Mouse (Mus musculus) cortical plate, adult 2 months (tissue): ENCODE data around the gene Fam98c. TPM values are rescaled to one million over a fixed set of nuclear protein-coding genes. Genes with fewer than 3 reads are reported as not detected.
"Not testable (repeated sequence)": the region's sequence is repeated elsewhere in the genome, so short reads cannot be mapped to it uniquely, and the experiment has no call there.

Experiments
- H3K27ac ChIP-seq: fragments of 200-500 bp; 2 replicates; pipeline ENCODE4 v1.5.1; 2012; ENCODE audit warnings: low read length, control low read depth, inconsistent platforms; ENCODE audit not compliant: insufficient read depth
- H3K4me1 ChIP-seq: fragments of 200-500 bp; 2 replicates; pipeline ENCODE4 v1.6.1; 2011; ENCODE audit warnings: low read length; ENCODE audit not compliant: control insufficient read depth, insufficient read depth
- H3K4me3 ChIP-seq: fragments of 200-500 bp; 2 replicates; pipeline ENCODE4 v1.5.1; 2011; ENCODE audit warnings: mild to moderate bottlenecking, low read length, control low read depth; ENCODE audit not compliant: insufficient read depth
- CTCF ChIP-seq: fragments of 200-500 bp; IDR thresholded peaks from 2 replicates; pipeline ENCODE4 v1.5.1; 2011; ENCODE audit warnings: mild to moderate bottlenecking, control low read depth, low read length; ENCODE audit not compliant: insufficient read depth; ENCODE audit errors: extremely low read depth
- POLR2A ChIP-seq: fragments of 200-500 bp; IDR thresholded peaks from 2 replicates; pipeline ENCODE4 v1.6.1; 2011; ENCODE audit warnings: mild to moderate bottlenecking, low read length, control low read depth; ENCODE audit not compliant: insufficient read depth; ENCODE audit errors: extremely low read depth
- polyA plus RNA-seq: library from polyadenylated mRNA; depleted of rRNA; stranded (reverse); fragments of >200 nt; gene quantifications from 2 replicates; pipeline ENCODE4 v1.2.3, GENCODE M21; 2012

Fam98c gene
- polyA plus RNA-seq, 1 experiment, result 62.3 TPM

DNA sequence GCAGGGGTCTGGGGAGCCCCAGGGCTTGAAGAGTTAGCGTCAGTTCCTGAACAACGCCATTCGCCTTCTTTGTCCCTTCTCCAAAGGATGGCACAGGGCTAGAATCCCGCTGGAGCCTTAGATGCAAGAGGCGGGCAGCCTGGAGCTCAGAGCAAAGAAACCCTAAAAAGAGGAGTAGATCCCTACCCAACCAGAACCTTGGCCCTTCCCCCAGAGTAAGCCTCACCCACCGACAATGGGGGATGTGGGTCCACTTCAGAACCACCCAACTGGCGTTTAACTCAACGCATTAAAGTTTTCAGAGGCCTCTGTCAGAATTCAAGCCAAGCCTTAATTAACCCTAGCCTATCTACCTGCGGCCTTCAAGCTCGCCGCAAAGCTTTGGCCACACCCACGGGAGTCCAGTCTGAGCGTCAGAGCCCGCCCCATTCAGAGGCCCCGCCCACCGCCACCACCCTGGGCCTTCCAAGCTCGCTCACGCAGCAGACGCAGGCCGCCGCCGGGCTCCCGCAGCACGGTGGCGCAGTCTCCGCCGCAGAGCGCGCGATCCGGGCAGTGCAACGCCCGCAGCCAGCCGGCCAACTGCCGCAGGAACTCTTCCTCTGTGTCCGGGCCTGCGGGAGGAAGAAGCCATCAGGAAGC, 717 bp downstream of the Fam98c start:
- Histone ChIP-seq H3K4me3 (peak overlapping the region; percentile 78), H3K27ac (peak overlapping the region; percentile 93), H3K4me1 (no peaks in the 10 kb centered on the region)
- TF ChIP-seq POLR2A, result peak; percentile 72
- no peak for TF ChIP-seq CTCF

DNA sequence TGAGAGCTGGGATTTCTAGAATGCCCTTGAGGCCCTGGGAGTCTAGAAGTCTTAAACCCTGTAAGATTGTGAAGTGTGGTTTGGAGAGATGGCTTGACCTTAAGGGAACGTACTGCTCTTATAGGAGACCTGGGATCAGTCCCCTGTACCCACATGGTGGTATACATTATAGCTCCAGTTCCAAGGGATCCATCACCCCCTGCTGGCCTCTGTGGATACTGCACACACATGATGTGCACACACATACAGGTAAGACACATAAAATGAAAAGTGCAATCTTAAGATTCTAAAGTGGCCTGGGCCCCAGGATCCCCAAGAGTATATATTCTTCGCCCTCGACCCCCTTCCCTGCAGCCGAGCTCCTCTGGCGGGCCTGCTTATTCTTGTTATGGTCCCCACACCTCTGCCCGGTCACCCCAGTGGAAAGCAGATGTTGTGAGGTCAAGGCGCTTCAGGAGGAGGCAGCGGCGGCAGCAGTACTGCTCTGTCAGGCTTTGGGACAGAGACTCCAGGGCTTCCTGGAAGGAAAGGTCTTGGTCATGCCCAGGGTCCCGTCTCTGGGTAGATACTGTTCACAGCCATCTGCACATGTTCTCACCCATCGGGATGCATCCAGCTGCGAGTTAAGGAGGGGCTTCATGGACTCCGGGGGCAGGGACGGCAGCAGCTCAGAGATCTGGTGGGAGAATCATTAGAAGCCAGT, 1.9 kb downstream of the Fam98c start:
- Histone ChIP-seq H3K4me3 (no peak overlapping the region), H3K4me1 (no peaks in the 10 kb centered on the region), H3K27ac (no peak overlapping the region)
- no peak for TF ChIP-seq CTCF
- no peak for TF ChIP-seq POLR2A

- no peak for TF ChIP-seq POLR2A
- TF ChIP-seq CTCF, result no peak
- no peak overlapping the region for H3K4me3 ChIP-seq
- H3K27ac ChIP-seq, result no peak overlapping the region
- H3K4me1 ChIP-seq, result no peaks in the 10 kb centered on the region
Observed at GRCm38 (mm10) chr7:29151486-29151885, 4.5 kb downstream of the Fam98c start.

DNA sequence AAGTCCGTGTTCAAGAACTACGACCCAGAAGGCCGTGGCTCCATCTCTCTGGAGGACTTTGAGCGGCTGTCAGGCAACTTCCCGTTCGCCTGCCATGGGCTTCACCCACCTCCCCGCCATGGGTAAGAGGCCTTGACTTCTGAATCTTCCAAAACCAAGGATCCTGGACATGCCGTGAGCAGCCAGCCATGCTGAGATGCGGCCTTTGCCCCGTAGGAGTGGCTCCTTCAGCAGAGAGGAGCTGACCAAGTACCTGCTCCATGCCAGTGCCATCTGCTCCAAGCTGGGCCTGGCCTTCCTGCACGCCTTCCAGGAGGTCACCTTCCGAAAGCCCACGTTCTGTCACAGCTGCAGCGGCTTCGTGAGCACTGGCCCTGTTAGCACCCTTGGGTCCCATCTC, 7.3 kb downstream of the Fam98c start:
- no peak overlapping the region for H3K4me3 ChIP-seq
- H3K27ac ChIP-seq, result no peak overlapping the region
- TF ChIP-seq CTCF, result no peak
- no peak for TF ChIP-seq POLR2A
- no peaks in the 10 kb centered on the region for H3K4me1 ChIP-seq

- no peak overlapping the region for H3K4me3 ChIP-seq
- TF ChIP-seq POLR2A (no peak), CTCF (no peak)
- H3K27ac ChIP-seq, result no peak overlapping the region
Observed at GRCm38 (mm10) chr7:29146625-29147367, 9.2 kb downstream of the Fam98c start.

DNA sequence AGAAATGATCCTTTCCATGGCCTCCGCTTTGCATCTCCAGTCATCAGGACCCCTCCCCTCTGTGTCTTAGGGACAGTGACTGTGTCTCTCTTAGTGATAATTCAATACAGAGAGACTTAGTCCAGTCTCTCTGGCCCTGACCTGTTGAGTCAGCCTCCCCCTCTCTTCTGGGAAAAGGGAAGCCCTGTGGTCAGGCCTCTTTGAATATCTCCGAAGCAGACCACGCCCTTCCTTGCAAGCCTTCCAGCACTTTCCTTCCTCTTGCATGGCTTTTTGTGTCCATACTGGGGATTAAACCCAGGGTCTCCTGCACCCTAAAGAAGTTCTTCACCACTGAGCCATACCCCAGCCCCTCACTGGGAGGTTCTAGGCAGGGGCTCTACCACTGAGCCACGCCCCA, 12.0 kb downstream of the Fam98c start:
- no peak for TF ChIP-seq CTCF
- TF ChIP-seq POLR2A, result no peak
- no peak overlapping the region for H3K4me3 ChIP-seq

More at GRCm38 (mm10) chr7:29146625-29147367, 9.2 kb downstream of the Fam98c start:
- H3K4me1 ChIP-seq, result no peaks in the 10 kb centered on the region

GRCm38 (mm10) chr7:29141416-29141815, 14.6 kb downstream of the Fam98c start:
- TF ChIP-seq CTCF (no peak), POLR2A (no peak)
- Histone ChIP-seq H3K4me1 (no peaks in the 10 kb centered on the region), H3K4me3 (no peak overlapping the region), H3K27ac (no peak overlapping the region)

More for the DNA sequence above, 12.0 kb downstream of the Fam98c start:
- H3K27ac ChIP-seq, result no peak overlapping the region
- no peaks in the 10 kb centered on the region for H3K4me1 ChIP-seq

- H3K4me1 ChIP-seq, H3K4me3 ChIP-seq, H3K27ac ChIP-seq: not testable (repeated sequence)
Observed at GRCm38 (mm10) chr7:29139237-29139636, 16.8 kb downstream of the Fam98c start.

- TF ChIP-seq POLR2A, result no peak
- no peak for TF ChIP-seq CTCF
- no peak overlapping the region for H3K27ac ChIP-seq
- no peaks in the 10 kb centered on the region for H3K4me1 ChIP-seq
- no peak overlapping the region for H3K4me3 ChIP-seq
Observed at GRCm38 (mm10) chr7:29137429-29137828, 18.6 kb downstream of the Fam98c start.

- no peak within 1 kb of the TSS for H3K4me3 ChIP-seq
- H3K27ac ChIP-seq, result no peak within 1 kb of the TSS
- TF ChIP-seq POLR2A (no peak), CTCF (no peak)
- H3K4me1 ChIP-seq, result no peaks in the 10 kb centered on the region
Observed at GRCm38 (mm10) chr7:29134693-29135386, 21.2 kb downstream of the Fam98c start, which contains the start of gene Rasgrp4. Gene Rasgrp4 (plus strand): TSS chr7:29134851.
